Mouse (Mus musculus) CD4-positive, CD25-positive, alpha-beta regulatory T cell, adult 2 months (primary cell): ENCODE measurements at regions not wholly inside any gene's neighbourhood (a gene's known extent, or its start where the extent isn't known, plus 50 kb on each side); places are given as distances from the start of the nearest gene placed in this dataset.

Experiments used
- DNase-seq: peaks from one replicate; pipeline ENCODE4 v3.0.0-alpha.2; 2012; ENCODE audit warnings: low read depth, low spot score

DNA sequence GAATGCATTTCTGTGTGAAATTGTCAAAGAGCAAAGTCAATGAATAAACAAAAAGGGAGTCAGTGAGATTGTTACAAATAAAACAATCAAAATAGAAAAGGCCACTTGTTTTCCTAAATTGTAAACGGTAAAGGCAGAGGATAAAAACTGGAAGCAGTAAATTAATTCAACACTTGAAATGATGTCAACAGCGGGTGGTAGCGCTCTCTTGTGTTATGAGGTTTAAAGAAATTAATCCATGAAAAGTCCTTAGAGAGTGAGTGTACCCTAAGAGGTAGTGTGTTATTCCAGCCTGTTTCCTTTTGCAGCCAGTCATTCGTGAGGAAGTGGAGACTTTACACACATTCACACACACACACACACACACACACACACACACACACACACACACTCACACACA lies 73.2 kb upstream of the Zc3h12c start:
- DNase-seq = no peak

DNA sequence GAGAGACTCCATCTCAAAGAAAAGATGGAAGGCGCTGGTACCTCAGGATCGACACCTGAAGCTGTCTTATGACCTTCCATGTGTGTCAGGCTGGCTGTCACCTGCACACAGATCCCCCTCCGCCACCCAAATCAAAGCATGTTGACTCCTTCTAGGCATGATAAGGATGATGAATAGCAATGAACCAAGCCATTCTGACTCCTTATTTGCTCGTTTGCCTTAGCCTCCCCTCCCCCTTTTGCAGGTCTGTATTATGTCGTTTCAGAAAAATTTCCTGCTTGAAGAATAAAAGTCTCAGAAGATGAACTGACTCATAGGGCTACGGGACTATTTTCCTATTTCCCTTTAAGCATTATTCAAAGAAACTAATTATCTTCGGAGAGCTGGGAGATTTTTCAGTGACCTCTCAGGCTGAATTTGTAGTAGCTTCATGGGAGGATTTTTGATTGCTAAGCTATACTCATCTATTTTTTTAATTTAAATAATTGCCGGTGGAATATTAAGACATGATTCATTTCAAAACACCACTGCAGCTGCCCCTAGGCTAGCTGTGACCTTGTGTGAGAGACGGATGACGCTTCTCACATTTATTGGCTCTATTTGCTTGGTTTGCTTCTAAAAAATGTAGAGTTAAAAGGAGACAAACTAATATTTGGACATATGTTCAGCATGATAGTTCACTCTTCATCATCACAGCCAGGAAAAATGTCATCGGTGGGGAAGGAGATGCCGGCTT lies 72.4 kb upstream of the Zc3h12c start:
- no peak for DNase-seq

DNA sequence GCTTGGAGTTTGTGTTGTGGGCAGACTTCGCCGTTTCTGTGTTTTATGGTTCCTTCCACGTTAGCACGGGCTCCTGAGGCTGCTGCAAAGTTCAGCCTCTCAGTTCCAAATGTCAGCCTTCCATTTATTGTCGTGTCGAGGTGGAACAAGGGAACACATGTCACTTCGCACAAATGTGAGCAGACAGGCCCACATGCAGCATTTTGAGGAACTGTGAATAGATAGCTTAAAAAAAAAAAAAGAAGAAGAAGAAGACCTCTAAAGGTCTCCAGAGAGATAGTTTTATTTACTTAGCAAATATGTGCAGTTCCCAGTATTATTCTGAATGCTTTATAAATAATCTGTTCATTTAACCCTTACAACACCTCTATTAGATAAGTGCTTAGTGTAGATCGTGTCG lies 66.4 kb upstream of the Zc3h12c start:
- no peak for DNase-seq

DNA sequence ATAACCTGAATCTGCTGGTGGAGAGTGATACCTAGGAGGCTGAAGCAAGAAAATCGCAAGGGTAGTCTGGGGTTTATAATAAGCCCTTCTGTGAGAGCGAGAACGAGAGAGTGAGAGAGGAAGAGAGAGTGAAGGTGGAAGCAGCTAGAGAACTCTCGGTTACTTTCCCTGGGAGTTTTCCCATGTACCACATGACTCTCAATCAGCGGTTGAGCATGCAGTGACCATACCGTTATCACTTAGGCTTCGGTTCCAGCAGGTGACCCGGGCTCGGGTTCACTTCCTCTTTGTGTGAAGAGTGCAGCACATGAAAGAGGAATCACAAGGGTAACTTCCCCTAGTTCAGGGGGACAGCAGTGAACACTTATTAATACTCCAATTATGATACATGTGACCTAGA lies 61.2 kb upstream of the Zc3h12c start:
- peak; percentile 1 for DNase-seq

DNA sequence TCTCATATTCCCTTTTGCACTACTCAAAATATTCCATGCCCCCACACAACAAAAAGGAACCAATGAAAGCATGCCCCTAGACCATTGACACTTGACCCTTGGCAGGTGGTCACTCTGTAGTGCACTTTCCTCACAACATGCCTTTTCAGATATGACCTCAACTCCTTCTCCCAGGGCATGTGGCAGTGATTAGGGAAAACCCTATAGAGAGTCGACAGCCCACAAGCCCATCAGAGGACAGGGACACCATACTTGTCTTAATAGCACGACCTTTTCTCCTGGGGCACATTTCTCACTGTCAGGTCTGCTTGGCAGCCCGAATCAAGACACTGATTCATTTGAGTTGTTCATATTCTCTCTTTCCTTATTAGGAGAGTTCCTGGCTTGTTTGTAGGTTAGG lies 57.3 kb upstream of the Zc3h12c start:
- no peak for DNase-seq

DNA sequence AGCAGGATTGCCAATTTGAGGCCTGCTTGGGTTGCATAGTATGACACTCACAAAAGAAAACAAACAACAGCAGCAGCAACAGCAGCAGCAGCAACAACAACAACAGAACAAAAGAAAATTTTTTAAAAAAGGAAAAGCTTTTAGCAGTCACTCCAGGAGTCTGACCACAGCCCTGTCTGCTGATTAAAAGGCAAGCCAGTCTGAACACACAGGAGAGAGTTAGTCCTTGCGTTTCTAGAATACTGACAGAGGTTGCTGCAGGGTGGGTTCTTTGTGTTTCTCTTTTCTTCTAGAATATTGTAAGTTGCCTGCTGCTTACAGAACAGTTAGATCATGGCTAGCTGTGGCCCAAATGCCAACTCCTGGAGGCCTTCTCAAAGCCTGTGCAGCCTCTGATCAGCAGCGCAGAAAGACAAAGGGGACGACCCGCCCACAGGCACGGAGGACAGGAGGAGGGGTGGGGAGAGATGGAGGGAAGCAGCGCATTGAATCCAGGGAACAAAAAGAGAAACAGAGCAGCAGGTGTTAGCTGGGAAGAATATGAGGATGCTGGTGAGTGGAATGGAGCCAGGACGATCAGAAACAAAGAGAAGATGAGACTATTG lies 55.2 kb upstream of the Zc3h12c start:
- DNase-seq = no peak
